Mouse (Mus musculus) liver, postnatal 0 days (tissue): Measurements from ENCODE around the gene Plekhg3.

Source experiments
- CTCF ChIP-seq: sonication (generic); IDR thresholded peaks from 2 replicates; pipeline ENCODE4 v1.5.1; 2016; ENCODE audit warnings: antibody characterized with exemption, low read depth
- EP300 ChIP-seq: IDR thresholded peaks from 2 replicates; pipeline ENCODE4 v1.6.1; 2016; ENCODE audit warnings: antibody characterized with exemption, low read depth, mild to moderate bottlenecking

DNA sequence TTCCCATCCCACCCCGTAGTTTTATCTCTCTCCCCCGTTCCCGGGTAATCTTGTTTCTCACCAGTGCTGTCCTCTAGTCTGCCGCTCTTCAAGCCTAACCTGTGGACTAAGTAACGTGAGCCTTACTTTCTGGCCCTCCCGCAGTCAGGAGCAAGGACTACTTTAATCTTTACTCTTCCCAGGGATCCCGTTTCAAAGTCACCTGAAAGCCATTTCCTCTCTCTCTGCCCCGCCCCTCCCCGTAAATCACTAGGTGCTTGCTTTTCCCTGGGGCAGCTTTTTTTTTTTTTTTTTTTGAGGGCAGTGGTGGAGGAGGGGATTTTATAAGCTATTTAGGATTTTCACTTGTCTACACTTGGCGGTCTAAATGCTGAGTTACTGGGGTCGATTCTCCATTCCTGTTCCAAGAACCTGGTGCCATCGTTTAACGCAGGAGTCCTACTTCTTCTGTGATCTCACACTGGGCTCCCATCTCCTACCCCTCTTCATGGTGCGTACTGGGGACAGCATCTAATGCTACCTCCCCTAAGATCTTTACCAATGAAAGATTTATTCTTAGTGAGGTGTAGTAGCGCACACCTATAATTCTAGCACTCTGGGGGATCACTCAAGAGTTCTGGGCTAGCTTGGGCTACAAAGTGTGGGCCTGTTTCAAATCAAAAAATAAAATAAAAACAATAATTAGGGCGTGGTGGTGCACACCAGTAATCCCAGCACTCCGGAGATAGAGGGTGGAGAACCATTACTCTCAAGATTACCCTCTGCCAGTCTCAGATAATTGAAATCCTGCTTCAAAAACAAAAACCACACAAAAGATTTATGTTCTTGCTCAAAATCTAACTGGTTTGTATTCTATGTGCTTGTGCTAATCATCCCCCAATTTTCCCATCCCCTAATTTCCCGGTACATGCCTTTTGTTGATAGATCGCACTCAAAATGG lies 1.6 kb downstream of the Plekhg3 start:
- TF ChIP-seq CTCF (no peak), EP300 (no peak)
